Mouse (Mus musculus) heart, adult 2 months (tissue): ENCODE results near the gene Trim25.

Experiments used
- CTCF ChIP-seq: fragments of 200-600 bp; IDR thresholded peaks from 2 replicates; pipeline ENCODE4 v1.8.1; 2022; ENCODE audit warnings: antibody characterized with exemption, mild to moderate bottlenecking, moderate library complexity
- POLR2A ChIP-seq: fragments of 200-500 bp; IDR thresholded peaks from 2 replicates; pipeline ENCODE4 v1.6.1; 2011; ENCODE audit warnings: mild to moderate bottlenecking, low read depth, low read length, control low read depth; ENCODE audit not compliant: insufficient read depth

GRCm38 (mm10) chr11:89026117-89026516 lies 26.9 kb downstream of the Trim25 start:
- TF ChIP-seq POLR2A (no peak), CTCF (no peak)
